Mouse (Mus musculus): Measurements from ENCODE around the gene 1700028P14Rik. TPM values are rescaled to one million over a fixed set of nuclear protein-coding genes. Genes with fewer than 3 reads are reported as not detected.

The 1700028P14Rik gene
- polyA plus RNA-seq (2012; rRNA removed), result 1.0 and 1.5 TPM in 2 replicates

DNA sequence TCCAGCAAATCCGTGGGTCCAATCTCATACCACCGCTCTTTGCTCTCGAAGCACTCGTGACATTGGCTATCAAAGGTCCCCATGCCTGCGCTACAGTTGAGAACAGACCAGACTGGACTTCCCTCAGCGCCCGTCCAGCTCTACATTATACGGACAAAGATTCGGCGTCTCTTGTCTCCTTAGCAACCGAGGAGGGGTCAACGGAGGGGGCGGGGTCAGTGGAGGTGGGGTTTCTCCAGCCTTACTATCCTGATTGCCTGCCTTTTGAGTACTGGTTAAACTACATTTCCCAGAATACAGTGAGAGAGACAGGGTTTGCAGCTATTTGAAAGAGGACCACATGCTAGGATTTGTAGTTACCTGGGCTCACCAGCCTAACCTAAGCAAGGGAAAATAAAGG, at the start of gene 1700028P14Rik:
Gene 1700028P14Rik, minus strand, starts transcription at position 169 of the 400 bp plus-strand sequence.

GRCm38 (mm10) chr19:23687296-23688021, 34.8 kb upstream of the 1700028P14Rik start, which contains the start of gene Ptar1:
Gene Ptar1, plus strand, starts transcription at chr19:23687429.

Other genes with a start within 250 kb of the 1700028P14Rik start
- gene Mamdc2, start 204.4 kb downstream of the 1700028P14Rik start, polyA plus RNA-seq (2012; rRNA removed), result 1.3 and 1.7 TPM in 2 replicates
- gene Ptar1, start 34.6 kb upstream of the 1700028P14Rik start, polyA plus RNA-seq (2012; rRNA removed), result 5.5 and 5.6 TPM in 2 replicates
- gene Apba1, start 106.1 kb upstream of the 1700028P14Rik start, polyA plus RNA-seq (2012; rRNA removed), result 25.5 and 32.0 TPM in 2 replicates